Mouse (Mus musculus) C2C12 (cell line): ENCODE data around the gene Ms4a4a.
"Not testable (repeated sequence)": the region's sequence is repeated elsewhere in the genome, so short reads cannot be mapped to it uniquely, and the experiment has no call there.

Experiments used
- CEBPB ChIP-seq: IDR thresholded peaks from one replicate; pipeline ENCODE4 v1.6.1; 2011; ENCODE audit warnings: low read depth, mild to moderate bottlenecking, control low read depth, moderate library complexity
- CTCF ChIP-seq: IDR thresholded peaks from one replicate; pipeline ENCODE4 v1.5.1; 2011; ENCODE audit not compliant: control insufficient read depth, insufficient read depth, insufficient read length
- MAX ChIP-seq: IDR thresholded peaks from one replicate; pipeline ENCODE4 v1.6.1; 2011; ENCODE audit warnings: mild to moderate bottlenecking, control low read depth
- MYOD1 ChIP-seq: IDR thresholded peaks from one replicate; pipeline ENCODE4 v1.6.1; 2011; ENCODE audit warnings: low read depth; ENCODE audit not compliant: control insufficient read depth, insufficient read length
- USF1 ChIP-seq: IDR thresholded peaks from one replicate; pipeline ENCODE4 v1.6.1; 2011; ENCODE audit warnings: low read depth, mild to moderate bottlenecking, control low read depth, moderate library complexity

DNA sequence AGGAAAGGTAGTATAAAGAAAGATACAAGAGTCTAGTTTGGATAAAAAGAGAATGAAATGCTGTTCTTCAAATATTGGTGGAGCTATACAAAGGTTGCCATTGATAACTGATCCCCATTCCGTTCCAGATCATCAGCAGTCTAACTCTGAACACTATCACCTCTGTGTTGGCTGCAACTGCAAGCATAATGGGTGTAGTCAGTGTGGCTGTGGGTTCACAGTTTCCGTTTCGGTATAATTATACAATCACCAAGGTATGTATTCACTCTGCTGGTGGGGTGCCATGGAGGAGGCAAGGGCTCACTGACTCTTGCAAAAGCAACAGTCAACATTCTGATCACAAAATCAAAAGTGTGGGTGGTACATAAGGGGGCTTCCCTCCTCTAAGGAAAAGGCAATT, 43.5 kb downstream of the Ms4a4a start:
- TF ChIP-seq MYOD1, CTCF, MAX, USF1, CEBPB: not testable (repeated sequence)
